ENCODE assay signal across 9 mouse cellular contexts in genomic region chr1:166255651-166256050, GRCm38 (mm10). TPM values are rescaled to one million over a fixed set of nuclear protein-coding genes. Genes with fewer than 3 reads are reported as not detected.
DNase-seq lines count a peak whose midpoint lies in the region; ATAC-seq and TF ChIP-seq lines count a peak whose summit lies in the region.
"Had no signal": no experiment of that assay in that cellular context is flagged by ENCODE, and none has a peak within 500 bp of the region (broad histone marks: within the 10 kb centered on the region; RNA-seq: fewer than 3 reads in every experiment).

No protein-coding gene starts in this region.

- H3K9ac ChIP-seq in heart, embryonic 14.5 days (ENCODE audit: low read length) = no peak overlapping the region
- H3K9ac ChIP-seq in neural tube, embryonic 11.5 days (ENCODE audit: low read length) = peak overlapping the region; percentile 71; the same call in 1 of the 2 replicates
- no peak overlapping the region for H3K9ac ChIP-seq in intestine, postnatal 0 days (ENCODE audit: low read depth, low read length)
- H3K9ac ChIP-seq: lung, embryonic 15.5 days had no signal

- H3K27me3 ChIP-seq in heart, embryonic 14.5 days (ENCODE audit: control insufficient read depth, insufficient read depth, low read length) = peaks cover 53% of the 10 kb centered on the region
- peaks cover 28% of the 10 kb centered on the region for H3K27me3 ChIP-seq in hindbrain, embryonic 10.5 days (ENCODE audit: insufficient read depth, poor library complexity, severe bottlenecking)
- no peaks in the 10 kb centered on the region for H3K27me3 ChIP-seq in neural tube, embryonic 11.5 days (ENCODE audit: control insufficient read depth, insufficient read depth, low read length)
- H3K27me3 ChIP-seq in intestine, postnatal 0 days (replicated peaks; ENCODE audit: control insufficient read depth, insufficient read depth, low read length) = peaks cover 33% of the 10 kb centered on the region

- H3K36me3 ChIP-seq in heart, embryonic 14.5 days (ENCODE audit: control insufficient read depth, insufficient read depth, low read length) = no peaks in the 10 kb centered on the region
- H3K36me3 ChIP-seq in hindbrain, embryonic 10.5 days = peaks cover 6% of the 10 kb centered on the region; the same call in 1 of the 2 replicates
- no peaks in the 10 kb centered on the region for H3K36me3 ChIP-seq in neural tube, embryonic 11.5 days (ENCODE audit: control insufficient read depth, insufficient read depth, low read length)
- no peaks in the 10 kb centered on the region for H3K36me3 ChIP-seq in intestine, postnatal 0 days (ENCODE audit: control insufficient read depth, insufficient read depth)
- H3K36me3 ChIP-seq: lung, embryonic 15.5 days had no signal

- ATAC-seq in heart, embryonic 14.5 days (ENCODE audit: insufficient number of reproducible peaks, insufficient read depth, low FRiP score, low read depth) = 0 out of 2 replicates have a peak, but pooled peaks have one; percentile 42
- ATAC-seq in neural tube, embryonic 11.5 days (ENCODE audit: insufficient read depth, low FRiP score, low TSS enrichment) = no peak
- no peak for ATAC-seq in intestine, postnatal 0 days

- WGBS in heart, embryonic 14.5 days = 31% methylated on average over 2 of the region's 2 CpGs
- WGBS in hindbrain, embryonic 10.5 days = 17% methylated on average over 2 of the region's 2 CpGs
- WGBS in neural tube, embryonic 11.5 days = 23% methylated on average over 2 of the region's 2 CpGs
- 51% methylated on average over 2 of the region's 2 CpGs for WGBS in intestine, postnatal 0 days

- peaks cover 10 to 14% of the 10 kb centered on the region in 2 experiments for H3K4me1 ChIP-seq in heart, embryonic 14.5 days (ENCODE audit: control insufficient read depth in 2 of 2, insufficient read depth in 2 of 2, low read length in 2 of 2)
- peaks cover 57% of the 10 kb centered on the region for H3K4me1 ChIP-seq in hindbrain, embryonic 10.5 days (replicated peaks)
- peaks cover 15% of the 10 kb centered on the region for H3K4me1 ChIP-seq in neural tube, embryonic 11.5 days (ENCODE audit: control insufficient read depth, insufficient read depth, low read length)
- H3K4me1 ChIP-seq in intestine, postnatal 0 days (replicated peaks; ENCODE audit: control insufficient read depth, insufficient read depth, low read length) = no peaks in the 10 kb centered on the region

- no peak for TF ChIP-seq CTCF in intestine, postnatal 0 days (IDR thresholded peaks at IDR 0.05; ENCODE audit: low read depth)

- intact Hi-C loops in heart, postnatal 36 days (cut with DNase I) = no loop called here

- H3K4me2 ChIP-seq in heart, embryonic 14.5 days (ENCODE audit: low read length) = no peak overlapping the region; the same call in 1 of the 2 replicates
- peak overlapping the region; percentile 75 for H3K4me2 ChIP-seq in neural tube, embryonic 11.5 days (ENCODE audit: low read depth)
- H3K4me2 ChIP-seq in intestine, postnatal 0 days (replicated peaks; ENCODE audit: low read depth) = no peak overlapping the region

- no peak overlapping the region; a peak in 1 of 4 replicates for H3K27ac ChIP-seq in heart, embryonic 14.5 days (replicated peaks in 1 of 2; ENCODE audit: control insufficient read depth in 1 of 2, insufficient read depth in 1 of 2, low read depth in 2 of 2, low read length in 2 of 2)
- H3K27ac ChIP-seq in hindbrain, embryonic 10.5 days = peak overlapping the region; percentile 88
- H3K27ac ChIP-seq in neural tube, embryonic 11.5 days (ENCODE audit: low read depth, low read length) = no peak overlapping the region
- no peak overlapping the region for H3K27ac ChIP-seq in intestine, postnatal 0 days (ENCODE audit: low read depth, low read length)
- H3K27ac ChIP-seq: lung, embryonic 15.5 days had no signal

- H3K4me3 ChIP-seq in heart, embryonic 14.5 days (ENCODE audit: control insufficient read depth in 1 of 2, insufficient read depth in 1 of 2, low read depth in 1 of 2, low read length in 2 of 2) = no peak overlapping the region
- H3K4me3 ChIP-seq in hindbrain, embryonic 10.5 days = peak overlapping the region; percentile 68
- peak overlapping the region; percentile 57 for H3K4me3 ChIP-seq in neural tube, embryonic 11.5 days (ENCODE audit: low read depth, low read length)
- H3K4me3 ChIP-seq in intestine, postnatal 0 days (ENCODE audit: low read depth, low read length) = no peak overlapping the region
- H3K4me3 ChIP-seq: lung, embryonic 15.5 days had no signal

- no peaks in the 10 kb centered on the region for H3K9me3 ChIP-seq in heart, embryonic 14.5 days (ENCODE audit: control insufficient read depth, low read length)
- no peaks in the 10 kb centered on the region for H3K9me3 ChIP-seq in hindbrain, embryonic 10.5 days
- H3K9me3 ChIP-seq in neural tube, embryonic 11.5 days (ENCODE audit: control insufficient read depth, low read length) = no peaks in the 10 kb centered on the region
- no peaks in the 10 kb centered on the region for H3K9me3 ChIP-seq in intestine, postnatal 0 days (ENCODE audit: control insufficient read depth)
- H3K9me3 ChIP-seq: lung, embryonic 15.5 days had no signal

- DNase-seq in heart, postnatal 36 days = no peak
- peak; percentile 79 for DNase-seq in brain, adult 2 months (ENCODE audit: low read depth, low spot score)
- DNase-seq in hindbrain, embryonic 10.5 days (ENCODE audit: low spot score) = peak; percentile 29
- no peak for DNase-seq in neural tube, embryonic 11.5 days (ENCODE audit: low spot score)
- no peak for DNase-seq in gastrocnemius, adult 18-20 months (ENCODE audit: low spot score)

RNA-seq across cellular contexts. Expression of gene Ildr2, which starts 1.7 kb away (rescaled TPM):
- polyA plus RNA-seq in heart, embryonic 14.5 days (2014; fragmentation: Nextera tagmentation; extraction: Ambion mirVana) = 1.5 and 1.7 TPM in 2 replicates
- total RNA-seq in heart, postnatal 36 days (2021) = 1 to 10 TPM; 2.5 to 4.5 TPM
- polyA plus RNA-seq in hindbrain, embryonic 10.5 days (2016; fragmentation: Nextera tagmentation; extraction: Ambion mirVana) = 6.3 and 8.1 TPM in 2 replicates
- polyA plus RNA-seq in neural tube, embryonic 11.5 days (2014; fragmentation: Nextera tagmentation; extraction: Ambion mirVana) = 4.6 and 5.1 TPM in 2 replicates
- polyA plus RNA-seq in intestine, postnatal 0 days (2015; fragmentation: Nextera tagmentation; extraction: Ambion mirVana) = 0.43 and 0.60 TPM in 2 replicates
- 1 to 10 TPM; 1.3 to 1.8 TPM for total RNA-seq in gastrocnemius, adult 18-20 months (2021)
- total RNA-seq: MEL had no signal

RNA-seq across cellular contexts. Expression of gene Mael, which starts 17.1 kb away (rescaled TPM):
- polyA plus RNA-seq in heart, embryonic 14.5 days (2014; fragmentation: Nextera tagmentation; extraction: Ambion mirVana) = 0.12 TPM in 1 of 2 replicates, not detected in the other
- total RNA-seq in heart, postnatal 36 days (2021) = not detected
- 0.09 TPM in 1 of 2 replicates, not detected in the other for polyA plus RNA-seq in hindbrain, embryonic 10.5 days (2016; fragmentation: Nextera tagmentation; extraction: Ambion mirVana)
- not detected in 2 replicates for polyA plus RNA-seq in neural tube, embryonic 11.5 days (2014; fragmentation: Nextera tagmentation; extraction: Ambion mirVana)
- polyA plus RNA-seq in intestine, postnatal 0 days (2015; fragmentation: Nextera tagmentation; extraction: Ambion mirVana) = not detected in 2 replicates
- total RNA-seq in gastrocnemius, adult 18-20 months (2021) = not detected
- total RNA-seq: MEL had no signal
- polyA plus RNA-seq: lung, embryonic 15.5 days had no signal

Comparison
In these comparisons a context has a peak if more than half of its experiments do, and no peak if none do; other contexts are left out.
1. H3K4me3 ChIP-seq: peak in hindbrain, embryonic 10.5 days (single experiment) and neural tube, embryonic 11.5 days (single experiment); none in heart, embryonic 14.5 days (0 of 2) and intestine, postnatal 0 days (single experiment).
2. DNase-seq: peak in brain, adult 2 months (single experiment) and hindbrain, embryonic 10.5 days (single experiment); none in heart, postnatal 36 days (0 of 2), neural tube, embryonic 11.5 days (single experiment) and gastrocnemius, adult 18-20 months (single experiment).